Mouse (Mus musculus): Measurements from ENCODE around the gene Emid1. TPM values are rescaled to one million over a fixed set of nuclear protein-coding genes. Genes with fewer than 3 reads are reported as not detected.

Gene Emid1
- total RNA-seq, 2 experiments from 2014 or later, result 38.7 to 43.8 TPM

DNA sequence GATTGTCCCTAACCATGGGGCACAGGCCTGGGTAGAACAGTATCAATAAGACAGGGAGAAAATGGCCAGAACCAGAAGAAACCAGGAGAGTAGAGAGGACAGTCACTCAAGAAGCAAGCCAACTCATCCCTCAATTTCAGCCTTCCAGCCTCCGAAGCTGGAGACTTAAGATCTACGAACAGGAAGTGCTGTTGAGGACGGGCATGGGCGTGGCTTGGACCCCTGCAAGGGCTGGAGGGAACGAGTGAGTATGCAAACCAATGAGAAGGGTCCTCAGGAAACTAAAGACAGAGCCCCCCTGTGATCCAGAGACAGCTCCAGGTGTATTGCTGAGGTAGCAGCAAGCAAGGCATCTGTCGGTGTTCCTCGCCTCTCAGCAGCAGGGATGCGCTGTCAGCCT lies 12.3 kb upstream of the Emid1 start:
- DNase-seq, result no peak
- intact Hi-C loops (cut with DNase I), result no loop called here

DNA sequence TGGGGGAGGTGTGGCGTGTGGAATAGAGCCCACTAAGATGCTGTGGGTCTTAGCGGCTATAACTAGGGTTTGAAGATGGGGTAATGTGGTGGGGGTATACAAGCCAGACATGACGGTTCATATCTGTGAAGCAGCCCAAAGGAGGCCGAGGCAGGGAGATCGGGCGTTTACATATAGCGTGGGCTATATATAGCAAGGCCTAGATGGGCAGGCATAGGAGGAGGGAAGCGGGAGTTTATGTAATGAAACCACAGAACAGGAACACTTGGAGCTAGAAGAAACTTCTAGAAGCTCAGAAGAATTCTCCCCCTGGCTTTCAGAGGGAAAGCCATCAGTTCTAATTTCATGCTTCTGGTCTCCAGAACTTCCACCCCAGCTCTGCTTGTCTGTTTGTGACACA lies 11.4 kb upstream of the Emid1 start:
- no peak for DNase-seq
- intact Hi-C loops (cut with DNase I), result no loop called here

DNA sequence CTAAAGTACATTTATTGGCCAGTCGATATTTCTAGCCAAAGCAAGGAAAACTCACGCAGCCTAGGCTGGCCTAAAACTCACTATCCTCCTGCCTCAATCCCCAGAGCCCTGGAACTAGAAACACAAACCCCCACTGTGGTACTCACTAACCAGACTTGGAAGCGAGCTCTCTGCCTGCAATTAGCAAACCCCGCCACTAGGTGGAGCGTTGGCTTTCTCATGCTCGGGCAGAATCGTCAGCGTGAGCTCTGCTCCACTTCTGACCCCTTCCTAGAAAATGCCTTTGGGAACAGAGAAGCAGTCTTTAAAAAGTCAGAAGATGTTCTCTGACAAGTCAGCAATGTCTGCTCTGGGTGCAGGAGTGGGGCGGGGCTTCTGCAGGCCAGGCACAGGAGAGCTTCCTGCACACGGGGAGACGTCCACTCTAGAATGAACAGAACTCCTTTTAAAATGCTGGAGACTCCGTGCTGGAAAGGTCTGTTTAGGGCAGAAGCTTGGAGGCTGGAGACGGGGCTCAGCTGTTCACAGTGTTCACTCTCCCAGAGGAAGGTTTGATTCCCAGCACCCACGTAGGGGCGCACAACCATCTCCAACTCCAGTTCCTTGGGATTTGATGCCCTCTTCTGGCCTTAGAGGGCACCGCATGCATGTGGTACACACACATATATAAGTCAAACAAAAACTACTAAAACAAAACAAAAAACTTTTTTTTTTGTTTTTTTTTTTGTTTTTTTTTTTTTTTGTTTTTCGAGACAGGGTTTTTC lies 8.8 kb upstream of the Emid1 start:
- DNase-seq, result no peak
- intact Hi-C loops (cut with DNase I), result no loop called here

DNA sequence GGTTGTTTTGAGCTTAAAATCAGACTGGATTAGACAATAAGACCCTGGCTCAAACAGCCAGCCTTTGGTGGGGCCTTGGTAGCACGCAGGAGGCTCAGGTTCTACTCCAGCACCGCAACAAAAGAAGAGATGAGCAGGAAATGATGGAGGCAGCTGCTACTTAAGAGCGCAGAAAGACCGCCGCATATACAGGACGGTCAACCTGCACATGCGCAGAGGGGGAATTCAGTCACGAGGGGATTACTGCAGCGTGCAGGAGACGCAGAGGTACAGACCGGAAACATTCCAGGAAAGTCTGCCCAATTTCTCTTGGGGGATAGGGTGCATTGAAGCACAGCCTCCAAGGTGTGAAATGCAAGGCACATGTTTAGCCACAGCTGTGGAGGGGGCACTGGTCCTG lies 6.0 kb upstream of the Emid1 start:
- intact Hi-C loops (cut with DNase I), result no loop called here
- DNase-seq, result no peak

DNA sequence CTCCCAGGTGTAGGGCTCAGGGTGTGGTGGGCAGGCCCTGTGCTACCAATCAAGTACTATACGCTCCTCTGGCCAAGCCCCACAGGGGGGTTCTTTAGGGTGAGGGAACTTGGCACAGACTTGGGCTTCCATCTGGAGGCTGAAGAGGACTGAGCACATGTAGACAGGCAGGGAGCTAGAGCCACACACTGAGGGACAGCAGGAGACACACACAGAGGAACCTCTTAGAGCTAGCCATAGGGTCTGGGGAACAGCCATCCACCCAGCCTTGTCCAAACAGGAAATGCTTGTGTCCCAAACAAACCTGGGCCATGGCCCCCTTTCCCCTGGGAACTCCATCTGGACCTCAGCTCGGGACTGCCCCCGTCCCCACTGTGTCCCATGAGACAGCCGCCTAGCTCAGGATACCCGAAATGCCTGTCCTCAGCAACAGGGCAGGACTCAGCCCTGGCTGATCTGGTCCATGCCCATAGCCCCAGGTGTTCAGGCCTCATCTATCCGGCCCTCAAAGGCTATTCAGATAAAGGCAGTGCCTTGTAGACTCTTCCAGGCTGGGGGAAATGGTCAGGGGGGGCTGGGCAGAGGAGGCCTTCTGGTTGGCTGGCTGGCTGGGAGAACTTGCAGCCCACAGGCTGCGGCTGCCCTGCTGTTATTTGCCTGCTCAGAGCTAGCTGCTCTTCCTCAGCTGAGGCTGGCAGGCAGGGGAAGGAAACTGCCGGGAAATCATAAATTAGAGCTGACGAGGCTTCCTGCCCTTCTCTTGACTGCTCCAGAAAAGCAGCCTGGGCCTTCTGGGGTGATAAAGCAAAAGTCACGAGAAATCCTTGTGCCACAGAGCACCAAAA lies 3.1 kb upstream of the Emid1 start:
- DNase-seq, result peak; percentile 77
- intact Hi-C loops (cut with DNase I), result no loop called here

DNA sequence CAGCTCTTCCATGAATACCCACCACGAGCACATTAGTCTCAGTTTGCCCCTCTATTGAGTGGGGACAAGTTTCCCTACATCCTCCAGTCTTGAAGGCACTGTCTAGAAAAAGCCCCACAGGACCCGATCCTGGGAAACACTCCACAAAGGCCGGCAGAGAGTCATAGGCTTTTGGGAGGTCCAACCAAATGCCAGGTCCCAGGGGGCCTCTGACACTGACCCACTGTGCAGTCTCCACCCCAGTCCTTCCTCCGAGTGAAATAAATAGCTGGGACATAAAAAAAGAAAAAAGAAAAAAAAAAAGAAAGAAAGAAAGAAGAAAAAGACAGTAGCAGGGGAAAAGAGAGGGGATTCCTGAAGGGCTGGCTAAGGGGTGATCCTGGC lies 818 bp downstream of the Emid1 start:
- intact Hi-C loops (cut with DNase I), result no loop called here
- no peak for DNase-seq

DNA sequence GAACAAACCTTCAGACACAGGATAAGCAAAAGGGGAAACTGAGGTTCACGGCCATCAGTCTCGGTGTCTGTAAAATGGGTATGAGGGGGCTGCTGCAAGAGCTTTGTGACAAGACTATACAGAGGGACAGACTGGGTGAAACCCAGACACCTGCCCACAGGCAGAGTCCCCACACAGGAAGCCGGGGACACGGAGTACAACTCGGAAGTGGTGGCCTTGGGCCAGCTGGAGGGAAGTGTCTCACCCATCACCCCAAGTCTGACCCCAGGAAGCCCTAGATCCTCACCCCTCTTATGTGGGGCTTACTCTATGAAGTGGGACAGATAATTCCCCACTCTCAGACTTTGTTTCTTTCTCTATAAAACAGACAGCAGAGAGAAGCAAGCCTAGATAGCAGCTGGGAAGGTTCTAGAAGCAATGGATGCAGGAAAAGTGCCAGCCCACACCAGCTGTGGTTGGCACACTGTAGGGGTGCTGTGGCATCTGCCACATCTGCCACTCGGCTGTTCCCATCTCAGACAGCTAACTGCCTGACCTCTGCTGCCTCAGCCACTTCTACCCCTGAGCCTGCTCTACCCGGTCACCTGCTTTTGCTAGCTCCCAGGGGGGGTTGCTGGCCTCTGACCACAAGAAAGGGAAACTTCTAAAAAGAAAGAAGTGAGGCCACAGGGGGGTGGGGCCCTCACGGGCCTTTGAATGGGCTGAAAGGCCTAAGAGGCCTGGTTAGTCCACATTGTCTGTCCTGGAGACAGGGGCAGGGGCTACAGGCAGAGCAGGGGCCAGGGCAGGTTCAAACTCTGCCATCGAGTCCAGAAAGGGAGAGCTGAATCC lies 1.4 kb downstream of the Emid1 start:
- DNase-seq, result no peak
- intact Hi-C loops (cut with DNase I), result no loop called here

DNA sequence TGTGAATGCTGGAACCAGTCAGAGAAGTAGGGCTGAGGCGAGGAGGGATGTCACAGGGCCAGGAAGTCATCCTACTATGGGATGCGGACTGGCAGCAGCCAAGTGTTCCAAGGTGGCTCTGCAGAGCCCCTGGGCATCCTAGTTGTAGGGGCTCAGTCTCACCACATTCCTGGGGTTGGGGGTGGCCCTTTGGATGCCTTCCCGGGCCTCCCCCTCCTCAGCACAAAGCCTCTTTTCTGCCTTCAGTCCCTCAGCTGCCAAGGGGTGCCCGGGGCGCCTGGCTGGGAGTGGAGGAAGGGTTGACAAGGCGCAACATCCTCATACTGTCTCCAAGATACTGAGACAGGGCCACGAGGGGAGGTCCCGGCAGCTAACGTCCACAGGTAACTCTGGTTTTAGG lies 2.1 kb downstream of the Emid1 start:
- intact Hi-C loops (cut with DNase I), result no loop called here
- peak; percentile 48 for DNase-seq

DNA sequence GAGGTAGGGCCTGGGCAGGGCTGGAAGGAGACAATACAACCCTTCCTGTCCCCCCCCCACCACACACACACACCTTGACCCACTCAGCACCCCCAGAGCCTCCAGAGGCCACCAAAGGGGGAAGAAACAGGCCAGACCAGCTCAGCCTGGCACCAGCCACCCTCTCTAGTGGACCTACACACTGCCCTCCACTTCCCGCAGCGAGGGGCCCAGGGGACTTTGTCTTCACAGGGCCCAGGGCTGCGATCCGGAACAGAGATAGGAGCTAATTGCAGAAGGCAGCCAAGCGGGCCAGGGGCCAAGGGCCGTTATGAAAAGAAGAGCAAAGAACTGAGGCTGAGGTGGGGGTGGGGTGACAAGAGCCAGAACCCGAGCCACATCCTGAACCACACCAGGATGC lies 2.8 kb downstream of the Emid1 start:
- intact Hi-C loops (cut with DNase I), result no loop called here
- DNase-seq, result peak; percentile 38

DNA sequence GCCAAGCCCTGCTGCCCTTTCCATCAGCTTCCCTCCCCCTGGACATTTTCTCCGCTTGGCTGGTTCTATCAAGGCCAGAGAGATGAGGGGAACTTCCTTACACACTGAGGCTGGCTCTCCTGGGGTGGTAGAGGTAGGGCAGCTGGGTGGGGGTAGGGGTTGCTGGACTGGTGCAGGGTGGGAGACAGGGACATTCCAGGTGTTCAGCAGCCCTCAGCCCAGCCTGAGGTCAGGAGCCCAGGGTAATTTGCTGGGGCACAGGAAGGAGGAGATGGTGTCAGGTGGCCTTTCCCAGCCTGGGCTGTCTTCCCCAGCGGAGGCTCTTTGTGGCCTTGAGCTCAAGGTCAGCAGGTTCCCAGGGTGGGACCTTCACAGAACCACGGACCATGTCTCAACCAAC lies 6.5 kb downstream of the Emid1 start:
- intact Hi-C loops (cut with DNase I), result no loop called here
- no peak for DNase-seq

DNA sequence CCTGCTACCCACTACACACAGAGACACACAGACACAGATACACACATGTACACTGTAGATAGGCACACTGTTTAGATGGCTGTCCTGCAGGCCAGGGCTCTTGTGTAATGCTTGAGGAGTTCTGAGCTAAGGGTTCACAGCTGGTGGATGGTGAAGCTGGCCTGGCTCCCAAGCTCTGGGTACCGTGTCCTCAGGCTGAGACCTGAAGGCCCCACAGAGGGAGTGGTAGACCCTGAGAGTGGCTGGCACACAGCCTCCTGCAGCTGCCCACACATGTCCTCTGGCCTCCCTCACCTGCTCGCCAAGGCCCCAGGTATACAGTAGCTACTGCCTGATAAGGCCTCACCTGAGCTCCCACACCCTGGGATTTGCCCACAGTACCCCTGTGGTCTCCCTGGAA lies 10.1 kb downstream of the Emid1 start:
- DNase-seq, result no peak

DNA sequence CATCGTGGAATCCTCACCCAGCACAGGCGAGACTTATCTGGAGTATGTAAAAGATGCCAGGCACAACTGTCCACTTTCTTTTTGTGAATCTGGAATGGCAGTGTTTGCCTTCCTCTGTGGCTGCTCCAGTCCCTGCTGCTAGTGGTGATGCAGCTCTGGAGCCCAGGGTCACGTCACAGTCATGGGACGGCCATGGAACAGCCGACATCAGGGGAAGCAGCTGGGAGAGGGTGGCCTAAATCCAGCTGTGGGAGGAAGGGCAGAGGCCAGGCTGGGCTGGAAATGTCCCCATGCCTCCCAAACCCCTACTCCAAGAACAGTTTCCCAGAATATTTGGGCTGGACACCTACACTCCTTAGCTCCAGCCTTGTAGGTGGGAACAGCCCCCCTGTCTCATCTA lies 10.8 kb downstream of the Emid1 start:
- intact Hi-C loops (cut with DNase I), result no loop called here
- no peak for DNase-seq

More for the DNA sequence above, 10.1 kb downstream of the Emid1 start:
- intact Hi-C loops (cut with DNase I), result no loop called here

DNA sequence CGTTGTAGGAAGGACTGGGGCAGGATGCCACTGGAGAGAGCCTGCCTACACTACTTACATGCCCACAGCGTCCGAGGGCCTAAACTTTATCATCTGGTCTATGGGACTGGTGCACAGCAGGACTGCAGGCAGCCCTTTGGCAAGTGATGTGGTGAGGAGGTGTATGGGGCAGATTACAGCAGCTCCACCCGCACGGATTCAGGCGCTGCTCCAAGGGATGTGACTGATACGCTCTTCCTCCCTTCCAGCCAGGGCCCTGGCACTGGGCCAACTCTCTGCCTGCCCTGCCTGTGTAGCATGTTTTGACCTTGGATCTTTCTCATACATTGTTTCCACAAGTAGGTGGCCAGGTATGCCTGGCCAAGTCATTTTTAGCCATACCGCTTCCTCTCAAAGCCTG lies 11.4 kb downstream of the Emid1 start:
- DNase-seq, result peak; percentile 81
- intact Hi-C loops (cut with DNase I), result no loop called here

DNA sequence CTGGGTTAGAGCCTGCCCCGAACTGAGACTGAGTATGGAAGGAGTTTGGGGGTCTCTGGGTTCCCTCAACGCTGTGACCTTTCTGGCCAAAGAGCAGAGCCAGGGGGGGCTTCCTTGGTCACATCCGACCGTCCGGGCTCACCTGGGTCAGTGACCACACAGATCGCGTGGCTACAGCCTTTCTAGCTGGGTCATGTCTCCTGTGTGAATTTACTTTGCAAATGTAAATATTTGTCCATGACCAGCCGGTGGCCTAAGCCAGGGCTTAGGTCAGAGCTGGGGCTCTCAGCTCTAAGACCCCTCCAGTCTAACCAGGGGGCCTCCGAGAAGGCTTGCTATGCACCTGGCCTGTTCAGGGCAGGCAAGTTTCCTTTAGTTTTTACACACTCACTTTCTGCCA lies 12.7 kb downstream of the Emid1 start:
- no peak for DNase-seq
- intact Hi-C loops (cut with DNase I), result no loop called here

DNA sequence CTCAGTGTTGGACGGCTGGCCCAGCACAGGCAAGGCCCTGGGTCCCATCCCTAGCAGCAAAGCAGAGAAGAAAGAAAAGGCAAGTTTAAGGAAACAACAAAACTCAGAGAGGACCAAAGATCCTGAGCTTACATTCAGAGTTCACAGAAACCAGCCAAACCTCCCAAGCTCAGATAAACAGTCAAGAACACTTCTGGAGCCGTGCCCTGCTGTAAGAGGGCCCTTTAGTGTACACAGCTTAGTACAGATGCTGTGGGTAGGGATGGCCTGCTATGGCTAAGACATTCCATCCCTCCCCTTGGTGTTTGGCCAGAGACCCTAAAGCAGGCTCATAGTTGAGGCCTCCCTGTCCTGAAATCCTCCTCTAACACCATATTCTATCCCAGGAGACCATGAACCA lies 13.4 kb downstream of the Emid1 start:
- intact Hi-C loops (cut with DNase I), result no loop called here
- no peak for DNase-seq

DNA sequence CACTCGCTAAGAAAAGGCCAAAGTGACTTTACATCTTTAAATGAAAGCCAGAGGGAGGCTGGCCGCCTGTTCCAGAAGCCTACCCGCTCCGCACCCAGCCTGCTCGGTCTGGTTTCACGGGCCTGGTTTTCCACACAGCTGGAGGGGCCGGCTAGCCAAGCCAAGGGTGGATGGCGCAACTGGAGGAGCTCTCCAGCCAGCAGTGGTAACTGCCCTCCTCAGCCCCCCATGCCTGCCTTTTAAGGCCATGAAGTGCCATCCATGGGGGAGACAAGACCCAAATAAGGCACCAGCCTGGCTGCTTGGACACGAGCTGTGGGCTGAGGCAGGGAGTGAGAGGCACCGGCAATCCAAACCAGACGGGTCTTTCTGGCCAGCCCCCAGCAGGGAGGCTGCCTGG lies 16.1 kb downstream of the Emid1 start:
- no peak for DNase-seq
- intact Hi-C loops (cut with DNase I), result no loop called here

DNA sequence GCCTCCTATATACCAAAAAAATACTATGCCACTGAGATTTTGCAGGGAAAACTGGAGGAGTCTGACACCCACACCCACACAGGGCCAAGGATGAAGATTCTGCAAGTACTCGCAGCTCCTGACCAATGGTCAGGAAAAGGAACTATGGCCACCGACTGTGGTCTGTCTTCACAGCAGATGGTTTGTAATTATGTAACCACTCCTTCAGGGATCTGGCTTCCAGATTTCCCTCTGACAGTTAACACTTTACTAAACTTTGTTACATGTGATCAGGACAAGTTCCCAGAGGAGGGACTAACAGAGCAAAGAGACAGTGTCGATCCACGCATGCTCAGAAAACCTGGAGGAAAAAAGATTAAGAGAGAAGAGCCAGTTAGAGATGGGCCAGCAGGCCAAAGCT lies 19.3 kb downstream of the Emid1 start:
- no peak for DNase-seq
- intact Hi-C loops (cut with DNase I), result no loop called here

DNA sequence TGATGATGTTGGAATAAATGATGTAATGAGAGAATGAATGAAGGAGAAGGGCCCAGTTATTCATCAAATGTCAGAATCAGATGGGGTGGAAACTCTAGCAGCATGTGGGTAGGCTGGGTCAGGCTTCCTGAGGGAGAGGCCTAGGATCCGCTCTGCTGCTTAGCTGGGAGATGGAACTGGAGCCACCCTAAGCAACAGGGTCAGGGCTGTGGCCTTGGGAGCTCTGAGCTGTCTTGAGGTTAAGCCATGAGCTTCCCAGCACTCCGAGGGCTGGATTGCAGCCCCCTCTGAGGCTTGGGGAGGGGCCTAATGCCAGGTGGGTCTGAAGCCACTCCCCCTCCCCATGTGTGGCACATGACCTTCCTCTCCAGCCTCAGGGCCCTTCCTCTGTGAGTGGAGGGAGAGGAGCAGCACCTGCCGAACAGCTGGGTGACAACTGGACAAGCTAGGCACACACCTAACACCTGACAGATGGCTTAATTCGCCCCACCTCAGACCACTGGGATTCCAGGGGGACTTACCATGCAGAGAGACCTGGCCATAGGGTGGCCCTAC lies 21.9 kb downstream of the Emid1 start:
- no peak for DNase-seq
- intact Hi-C loops (cut with DNase I), result no loop called here

DNA sequence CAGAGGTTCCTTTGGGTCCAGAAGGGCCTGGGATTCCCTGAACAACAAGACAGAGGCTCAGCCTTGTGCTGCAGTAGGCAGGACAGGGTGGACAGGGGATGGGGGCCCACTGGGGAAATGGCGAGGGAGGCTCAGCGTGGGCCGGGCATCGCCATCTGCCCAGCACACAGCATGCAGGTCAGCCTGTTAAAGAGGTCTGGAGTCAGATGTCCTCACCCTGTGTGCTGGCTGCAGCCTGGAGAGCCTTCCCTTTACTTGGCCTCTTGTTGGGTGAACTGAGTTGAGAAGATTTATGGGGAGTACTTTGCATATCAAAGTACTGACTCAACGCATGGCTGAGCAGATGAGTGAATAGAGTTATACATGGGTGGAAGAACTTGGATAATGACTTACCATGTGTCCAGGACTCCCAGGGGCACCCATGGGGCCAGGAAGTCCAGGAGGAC lies 23.0 kb downstream of the Emid1 start:
- DNase-seq, result no peak
- intact Hi-C loops (cut with DNase I), result no loop called here

DNA sequence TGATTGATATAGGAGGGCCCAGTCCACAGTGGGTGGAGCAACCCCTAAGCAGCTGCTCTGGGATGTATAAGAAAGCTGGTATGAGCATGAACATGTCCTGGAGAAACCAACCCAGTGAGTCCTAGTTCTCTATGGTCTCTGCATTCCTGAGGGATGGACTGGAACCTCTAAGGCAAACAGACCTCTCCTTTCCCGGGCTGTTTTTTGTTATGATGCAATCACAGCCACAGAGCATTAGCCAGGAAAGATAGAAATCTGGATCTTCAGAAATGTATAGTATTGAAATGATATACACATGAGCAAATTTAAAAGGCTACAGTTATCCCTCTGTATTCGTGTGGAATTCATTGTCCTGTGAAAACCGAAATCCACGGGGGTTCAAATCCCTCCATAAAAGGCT lies 26.3 kb downstream of the Emid1 start:
- no peak for DNase-seq
- intact Hi-C loops (cut with DNase I), result no loop called here

All from left cerebral cortex, postnatal 4 days (tissue).